Mouse (Mus musculus): ENCODE results near the gene Slc35b4. TPM values are rescaled to one million over a fixed set of nuclear protein-coding genes. Genes with fewer than 3 reads are reported as not detected.

The Slc35b4 gene
- polyA plus RNA-seq, 1 experiment from 2014 or later, result 47.8 TPM

- Histone ChIP-seq H3K27me3 (no peaks in the 10 kb centered on the region), H3K4me1 (peaks cover 23% of the 10 kb centered on the region), H3K4me2 (no peak overlapping the region), H3K4me3 (no peak overlapping the region), H3K9me3 (no peaks in the 10 kb centered on the region), H3K36me3 (no peaks in the 10 kb centered on the region), H3K9ac (no peak overlapping the region), H3K27ac (no peak overlapping the region)
- WGBS, result 70% methylated on average over 1 of the region's 1 CpGs
- ATAC-seq (ENCODE audit: insufficient number of reproducible peaks, low FRiP score, low TSS enrichment, low read depth), result no peak
Measured at GRCm38 (mm10) chr6:34149821-34150220, 27.1 kb downstream of the Slc35b4 start.

DNA sequence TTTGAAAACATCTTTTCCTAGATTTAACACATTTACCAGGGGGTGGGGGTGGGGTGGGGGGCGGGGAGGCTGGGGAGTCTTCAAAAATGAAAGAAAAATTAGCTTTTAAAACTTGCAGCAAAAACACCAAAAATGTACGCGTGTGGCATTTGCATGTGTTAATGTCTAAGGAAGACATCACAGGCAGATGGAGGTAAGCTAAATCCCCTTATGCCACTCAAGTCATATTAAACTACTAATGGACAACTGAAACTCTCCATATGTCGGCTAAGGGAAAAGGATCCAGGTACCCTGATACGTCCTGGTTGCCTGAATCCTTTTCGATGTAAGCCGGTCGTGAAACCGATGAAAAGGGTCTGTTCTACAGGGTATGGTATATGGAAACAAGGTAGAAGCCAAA lies 27.8 kb downstream of the Slc35b4 start:
- no peaks in the 10 kb centered on the region for H3K9me3 ChIP-seq
- WGBS, result 67% methylated on average over 9 of the region's 9 CpGs

DNA sequence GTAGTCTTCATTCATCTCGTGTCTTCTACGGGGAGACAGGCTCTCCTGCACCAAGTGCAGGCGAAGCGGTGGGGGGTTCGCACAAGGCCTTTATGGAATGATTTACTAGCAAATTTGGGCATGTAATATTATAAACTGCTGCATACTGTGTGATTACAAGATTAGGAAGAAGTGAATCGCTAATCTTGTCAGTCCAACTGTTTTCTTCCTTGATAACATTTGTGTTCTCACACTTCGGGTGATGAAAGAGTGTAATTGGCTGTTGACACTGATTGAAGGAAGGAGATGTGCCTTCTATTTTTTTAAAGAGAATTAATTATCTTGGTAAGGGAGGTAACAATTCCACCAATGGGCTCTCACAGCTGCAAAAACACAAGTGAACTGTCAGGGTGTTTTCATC lies 28.3 kb downstream of the Slc35b4 start:
- ATAC-seq (ENCODE audit: insufficient number of reproducible peaks, low FRiP score, low TSS enrichment, low read depth), result no peak
- no peak overlapping the region for H3K4me3 ChIP-seq
- H3K36me3 ChIP-seq, result no peaks in the 10 kb centered on the region
- no peaks in the 10 kb centered on the region for H3K9me3 ChIP-seq
- H3K27ac ChIP-seq, result no peak overlapping the region
- H3K4me1 ChIP-seq, result peaks cover 12% of the 10 kb centered on the region
- H3K9ac ChIP-seq, result no peak overlapping the region
- H3K4me2 ChIP-seq, result no peak overlapping the region
- H3K27me3 ChIP-seq, result no peaks in the 10 kb centered on the region
- 69% methylated on average over 7 of the region's 7 CpGs for WGBS

More for the DNA sequence above, 27.8 kb downstream of the Slc35b4 start:
- Histone ChIP-seq H3K27ac (no peak overlapping the region), H3K36me3 (no peaks in the 10 kb centered on the region), H3K27me3 (no peaks in the 10 kb centered on the region), H3K4me2 (no peak overlapping the region), H3K4me3 (no peak overlapping the region), H3K9ac (no peak overlapping the region), H3K4me1 (peaks cover 16% of the 10 kb centered on the region)
- no peak for ATAC-seq (ENCODE audit: insufficient number of reproducible peaks, low FRiP score, low TSS enrichment, low read depth)

DNA sequence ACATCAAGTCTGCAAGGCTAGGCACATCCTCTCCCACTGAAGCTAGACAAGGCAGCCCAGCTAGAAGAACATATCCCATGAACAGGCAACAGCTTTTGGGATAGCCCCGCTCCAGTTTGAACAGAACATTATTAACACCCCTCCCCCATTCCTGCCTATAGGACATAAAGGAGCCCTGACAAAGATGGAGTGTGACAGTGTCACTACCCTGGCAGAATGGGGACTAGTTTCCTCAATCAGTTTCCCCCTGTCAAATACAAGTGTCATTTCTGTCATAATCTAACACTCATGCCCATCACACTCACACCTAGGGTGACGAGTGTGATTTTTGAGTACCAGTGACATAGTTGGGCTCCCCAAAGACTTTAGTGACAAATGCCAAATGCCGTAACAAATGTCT lies 28.9 kb downstream of the Slc35b4 start:
- no peak overlapping the region for H3K9ac ChIP-seq
- H3K4me1 ChIP-seq, result peaks cover 5% of the 10 kb centered on the region; the same call in 1 of the 2 replicates
- 83% methylated on average over 3 of the region's 3 CpGs for WGBS
- no peak overlapping the region for H3K4me3 ChIP-seq
- H3K27me3 ChIP-seq, result no peaks in the 10 kb centered on the region
- no peak for ATAC-seq (ENCODE audit: insufficient number of reproducible peaks, low FRiP score, low TSS enrichment, low read depth)
- no peak overlapping the region for H3K27ac ChIP-seq
- no peaks in the 10 kb centered on the region for H3K9me3 ChIP-seq
- no peak overlapping the region for H3K4me2 ChIP-seq
- no peaks in the 10 kb centered on the region for H3K36me3 ChIP-seq

DNA sequence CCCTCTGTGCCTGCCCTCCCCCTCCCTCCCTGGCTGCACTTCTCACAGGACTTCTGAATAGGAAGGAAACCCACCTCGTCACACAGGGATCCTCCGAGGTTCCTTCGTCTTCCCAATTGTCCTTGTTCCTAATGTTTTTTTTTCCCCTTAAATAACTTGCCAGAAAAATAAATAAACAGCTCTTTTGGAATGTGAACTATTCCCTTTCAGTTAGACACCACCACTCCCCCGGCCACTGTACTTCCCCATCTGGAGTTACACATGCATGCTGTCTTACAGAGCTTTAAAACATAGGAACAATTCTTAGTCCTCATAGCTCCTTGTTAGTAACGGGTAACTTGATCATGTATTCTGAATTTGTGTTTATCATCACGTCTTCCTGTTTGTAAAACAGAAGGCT lies 30.9 kb downstream of the Slc35b4 start:
- no peak for ATAC-seq (ENCODE audit: insufficient number of reproducible peaks, low FRiP score, low TSS enrichment, low read depth)

DNA sequence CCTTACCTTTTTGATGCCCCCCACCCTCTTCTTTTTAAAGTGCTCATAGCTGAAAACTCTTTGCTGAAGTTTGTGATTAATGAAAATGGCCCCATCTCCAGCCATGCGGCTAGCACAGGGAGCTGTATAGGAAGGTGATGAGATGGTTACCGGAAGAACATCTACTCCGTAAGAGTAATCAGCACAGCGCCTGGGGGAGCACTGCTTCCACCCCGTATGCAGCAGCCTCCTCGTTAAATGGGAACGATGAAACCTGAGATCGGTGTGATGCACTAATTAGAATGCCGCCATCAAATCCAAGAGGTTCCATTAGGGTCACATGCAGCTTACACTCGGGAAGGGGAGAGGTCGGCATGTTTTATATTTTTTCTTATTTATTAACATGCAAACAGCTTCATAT lies 34.0 kb downstream of the Slc35b4 start:
- Histone ChIP-seq H3K4me3 (no peak overlapping the region), H3K9ac (no peak overlapping the region), H3K9me3 (no peaks in the 10 kb centered on the region), H3K36me3 (no peaks in the 10 kb centered on the region), H3K27ac (no peak overlapping the region), H3K4me1 (no peaks in the 10 kb centered on the region), H3K4me2 (no peak overlapping the region), H3K27me3 (no peaks in the 10 kb centered on the region)
- 31% methylated on average over 11 of the region's 11 CpGs for WGBS
- ATAC-seq (ENCODE audit: insufficient number of reproducible peaks, low FRiP score, low TSS enrichment, low read depth), result no peak

More for the DNA sequence above, 30.9 kb downstream of the Slc35b4 start:
- Histone ChIP-seq H3K9me3 (no peaks in the 10 kb centered on the region), H3K27me3 (no peaks in the 10 kb centered on the region), H3K27ac (no peak overlapping the region), H3K36me3 (no peaks in the 10 kb centered on the region), H3K9ac (no peak overlapping the region), H3K4me3 (no peak overlapping the region), H3K4me2 (no peak overlapping the region), H3K4me1 (0 out of 2 replicates have a peak, but pooled peaks cover under 1% of the 10 kb centered on the region)
- WGBS, result 69% methylated on average over 6 of the region's 6 CpGs

GRCm38 (mm10) chr6:34138366-34138765 lies 38.5 kb downstream of the Slc35b4 start:
- Histone ChIP-seq H3K9ac (no peak overlapping the region), H3K36me3 (no peaks in the 10 kb centered on the region), H3K9me3 (no peaks in the 10 kb centered on the region), H3K27me3 (no peaks in the 10 kb centered on the region), H3K27ac (no peak overlapping the region), H3K4me2 (no peak overlapping the region), H3K4me3 (no peak overlapping the region), H3K4me1 (no peaks in the 10 kb centered on the region)
- ATAC-seq (ENCODE audit: insufficient number of reproducible peaks, low FRiP score, low TSS enrichment, low read depth), result no peak
- WGBS, result 64% methylated on average over 3 of the region's 3 CpGs

- 91% methylated on average over 9 of the region's 9 CpGs for WGBS
- ATAC-seq (ENCODE audit: insufficient number of reproducible peaks, low FRiP score, low TSS enrichment, low read depth), result no peak
- H3K4me1 ChIP-seq, result no peaks in the 10 kb centered on the region
- no peaks in the 10 kb centered on the region for H3K9me3 ChIP-seq
- H3K4me2 ChIP-seq, result no peak overlapping the region
- no peak overlapping the region for H3K27ac ChIP-seq
- H3K36me3 ChIP-seq, result no peaks in the 10 kb centered on the region
- no peak overlapping the region for H3K9ac ChIP-seq
- no peaks in the 10 kb centered on the region for H3K27me3 ChIP-seq
- H3K4me3 ChIP-seq, result no peak overlapping the region
Measured at GRCm38 (mm10) chr6:34132391-34132790, 44.5 kb downstream of the Slc35b4 start.

DNA sequence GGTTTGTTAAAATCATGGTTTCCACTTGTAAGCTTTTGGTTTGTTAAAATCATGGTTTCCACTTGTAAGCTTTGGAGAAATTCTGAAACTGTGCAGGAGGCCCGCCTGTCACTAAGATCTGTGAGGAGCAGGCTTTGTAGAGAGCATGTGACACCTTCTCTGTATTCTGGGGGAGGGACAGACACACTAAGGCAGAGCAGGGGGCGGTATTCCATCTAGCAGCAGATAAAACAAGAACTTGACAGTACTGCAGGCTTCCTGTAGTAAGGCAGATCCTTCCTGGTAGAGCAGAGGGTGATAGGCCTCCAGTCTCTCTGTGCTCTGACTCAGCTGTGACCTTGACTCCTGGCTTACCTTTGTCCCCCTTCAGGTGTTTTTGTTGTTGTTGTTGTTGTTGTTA lies 47.6 kb downstream of the Slc35b4 start:
- Histone ChIP-seq H3K9me3 (no peaks in the 10 kb centered on the region), H3K4me2 (no peak overlapping the region), H3K4me3 (no peak overlapping the region), H3K27me3 (peaks cover 3% of the 10 kb centered on the region; the same call in 1 of the 2 replicates), H3K4me1 (no peaks in the 10 kb centered on the region), H3K9ac (no peak overlapping the region), H3K27ac (no peak overlapping the region), H3K36me3 (no peaks in the 10 kb centered on the region)
- ATAC-seq (ENCODE audit: insufficient number of reproducible peaks, low FRiP score, low TSS enrichment, low read depth), result no peak
- 76% methylated on average over 2 of the region's 2 CpGs for WGBS

DNA sequence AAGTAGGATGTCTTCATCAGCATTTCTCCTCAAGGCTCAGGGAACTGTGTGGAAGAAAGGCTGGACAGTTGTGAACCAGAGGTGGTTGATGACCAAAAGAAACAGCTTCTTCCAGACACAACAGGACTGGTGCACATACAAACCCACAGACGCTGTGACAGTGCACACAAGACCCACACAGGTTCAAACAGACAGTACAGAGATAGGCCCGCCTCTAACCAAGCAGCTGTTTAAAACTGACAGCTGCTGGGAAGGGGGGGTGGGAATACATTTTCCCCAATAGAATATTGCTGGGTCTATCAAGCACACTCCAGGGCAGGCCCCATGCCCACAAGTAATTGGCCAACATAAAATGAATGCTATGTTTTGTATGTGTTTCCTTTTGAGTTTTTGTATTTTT lies 52.5 kb downstream of the Slc35b4 start:
- Histone ChIP-seq H3K27ac (no peak overlapping the region), H3K4me3 (no peak overlapping the region), H3K9ac (no peak overlapping the region), H3K36me3 (no peaks in the 10 kb centered on the region), H3K27me3 (peaks cover 6% of the 10 kb centered on the region; the same call in 1 of the 2 replicates), H3K4me2 (no peak overlapping the region), H3K9me3 (no peaks in the 10 kb centered on the region), H3K4me1 (no peaks in the 10 kb centered on the region)
- WGBS, result 78% methylated on average over 2 of the region's 2 CpGs
- ATAC-seq (ENCODE audit: insufficient number of reproducible peaks, low FRiP score, low TSS enrichment, low read depth), result no peak

DNA sequence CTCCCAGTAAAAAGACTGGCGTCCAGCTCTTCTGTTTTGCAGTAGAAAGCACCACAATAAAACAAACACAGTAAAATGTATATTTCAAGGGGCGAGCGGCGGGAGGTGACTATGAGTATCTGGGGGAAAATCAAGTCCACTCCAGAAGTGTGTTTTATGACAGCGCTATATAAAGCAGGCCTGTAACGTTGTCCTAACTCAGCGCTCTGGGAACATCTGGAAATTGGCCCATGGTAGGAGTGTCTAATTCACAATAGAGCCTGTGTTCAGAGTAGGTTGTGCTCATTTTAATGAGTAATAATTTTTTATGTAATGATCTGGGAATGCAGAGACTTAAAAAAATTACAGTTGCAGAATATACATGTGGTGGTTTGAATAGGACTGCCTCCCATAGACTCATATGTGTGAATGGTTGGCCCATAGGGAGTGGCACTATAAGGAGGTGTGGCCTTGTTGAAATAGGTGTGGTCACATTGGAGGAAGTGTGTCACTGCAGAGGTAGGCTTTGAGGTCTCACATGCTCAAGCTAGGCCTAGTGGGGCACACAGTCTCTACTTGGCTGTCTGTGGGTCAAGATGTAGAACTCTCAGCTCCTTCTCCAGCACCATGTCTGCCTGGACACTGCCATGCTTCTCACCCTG lies 60.0 kb downstream of the Slc35b4 start:
- Histone ChIP-seq H3K27me3 (peaks cover 16% of the 10 kb centered on the region; the same call in 1 of the 2 replicates), H3K27ac (peak overlapping the region; percentile 38; the same call in 1 of the 2 replicates), H3K36me3 (no peaks in the 10 kb centered on the region), H3K9me3 (no peaks in the 10 kb centered on the region), H3K4me3 (no peak overlapping the region), H3K4me1 (no peaks in the 10 kb centered on the region), H3K4me2 (no peak overlapping the region), H3K9ac (no peak overlapping the region)
- peak; percentile 84 for ATAC-seq (ENCODE audit: insufficient number of reproducible peaks, low FRiP score, low TSS enrichment, low read depth)
- 33% methylated on average over 7 of the region's 7 CpGs for WGBS

- 56% methylated on average over 6 of the region's 6 CpGs for WGBS
- H3K4me2 ChIP-seq, result no peak overlapping the region
- no peak overlapping the region for H3K9ac ChIP-seq
- H3K27me3 ChIP-seq, result peaks cover 32% of the 10 kb centered on the region
- no peak for ATAC-seq (ENCODE audit: insufficient number of reproducible peaks, low FRiP score, low TSS enrichment, low read depth)
- no peaks in the 10 kb centered on the region for H3K36me3 ChIP-seq
- no peak overlapping the region for H3K4me3 ChIP-seq
- H3K27ac ChIP-seq, result no peak overlapping the region
- H3K4me1 ChIP-seq, result no peaks in the 10 kb centered on the region
- no peaks in the 10 kb centered on the region for H3K9me3 ChIP-seq
Measured at GRCm38 (mm10) chr6:34111406-34111805, 65.5 kb downstream of the Slc35b4 start.

DNA sequence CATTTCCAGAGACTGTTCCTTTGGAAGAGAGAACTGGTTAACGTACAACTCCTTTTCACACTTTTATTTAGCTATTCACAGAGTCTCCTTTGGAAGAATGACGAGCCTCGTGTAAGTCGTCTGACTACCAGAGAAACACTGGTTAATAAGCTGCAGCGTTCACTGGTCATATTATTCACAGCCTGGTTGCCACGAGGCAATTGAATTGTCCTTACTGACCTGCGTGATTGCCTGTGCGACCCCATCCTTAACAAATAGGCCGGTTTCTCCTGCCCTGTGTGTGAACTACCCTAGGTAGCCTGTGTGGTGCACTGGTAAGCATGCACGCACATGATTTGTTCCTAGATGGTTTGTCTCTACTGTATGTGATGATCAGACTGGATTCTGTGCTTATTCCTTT lies 66.3 kb downstream of the Slc35b4 start:
- H3K36me3 ChIP-seq, result no peaks in the 10 kb centered on the region
- no peak overlapping the region for H3K9ac ChIP-seq
- H3K4me3 ChIP-seq, result no peak overlapping the region
- H3K27ac ChIP-seq, result no peak overlapping the region
- ATAC-seq (ENCODE audit: insufficient number of reproducible peaks, low FRiP score, low TSS enrichment, low read depth), result no peak
- H3K9me3 ChIP-seq, result no peaks in the 10 kb centered on the region
- WGBS, result 37% methylated on average over 10 of the region's 10 CpGs
- H3K4me1 ChIP-seq, result no peaks in the 10 kb centered on the region
- H3K27me3 ChIP-seq, result peaks cover 40% of the 10 kb centered on the region
- no peak overlapping the region for H3K4me2 ChIP-seq
